Mouse (Mus musculus): ENCODE data around the gene Casp9. TPM values are rescaled to one million over a fixed set of nuclear protein-coding genes. Genes with fewer than 3 reads are reported as not detected.

The Casp9 gene
- total and polyA plus RNA-seq, 3 experiments = 2.8 to 6.4 TPM; not detected in 1

GRCm38 (mm10) chr4:141787046-141787445, 6.4 kb upstream of the Casp9 start:
- H3K36me3 ChIP-seq (ENCODE audit: control insufficient read depth in 1 of 2, insufficient read depth in 2 of 2, low read length in 2 of 2) = peaks cover 0 to 2% of the 10 kb centered on the region in 2 experiments; a peak in 3 of 4 replicates
- no peak for DNase-seq (ENCODE audit: low read depth, low spot score)
- no peaks in the 10 kb centered on the region for H3K27me3 ChIP-seq (ENCODE audit: control insufficient read depth in 1 of 2, insufficient read depth in 2 of 2, low read length in 2 of 2)
- TF ChIP-seq POLR2A (IDR thresholded peaks at IDR 0.05; ENCODE audit: control insufficient read depth in 1 of 2, insufficient read depth in 1 of 2, low read depth in 1 of 2, low read length in 2 of 2, poor library complexity in 1 of 2) (no peak), MYC (IDR thresholded peaks at IDR 0.05; ENCODE audit: low read depth, low read length) (no peak), MAZ (IDR thresholded peaks at IDR 0.05; ENCODE audit: low read depth, low read length) (no peak), HCFC1 (IDR thresholded peaks at IDR 0.05; ENCODE audit: low read depth, low read length) (no peak), CTCF (IDR thresholded peaks at IDR 0.05 in 2 of 3, conservative IDR thresholded peaks at IDR 0.05 in 1 of 3; ENCODE audit: control insufficient read depth in 1 of 3, insufficient read depth in 1 of 3, low read depth in 2 of 3, low read length in 3 of 3, poor library complexity in 1 of 3, severe bottlenecking in 1 of 3) (no peak), ELF1 (IDR thresholded peaks at IDR 0.05; ENCODE audit: low read depth, low read length) (no peak), EP300 (IDR thresholded peaks at IDR 0.05; ENCODE audit: low read depth in 1 of 2, low read length in 2 of 2) (no peak), UBTF (IDR thresholded peaks at IDR 0.05; ENCODE audit: borderline replicate concordance, insufficient read depth, low read depth, low read length) (no peak), MEF2A (IDR thresholded peaks at IDR 0.05; ENCODE audit: extremely low read depth, insufficient replicate concordance, low read depth, low read length, poor library complexity, severe bottlenecking) (no peak), USF1 (IDR thresholded peaks at IDR 0.05; ENCODE audit: low read depth, low read length) (no peak), GABPA (IDR thresholded peaks at IDR 0.05; ENCODE audit: low read depth, low read length) (no peak)
- H3K9ac ChIP-seq (ENCODE audit: control insufficient read depth, low read depth, low read length, poor library complexity, severe bottlenecking) = no peak overlapping the region
- no peaks in the 10 kb centered on the region for H3K9me3 ChIP-seq (replicated peaks; ENCODE audit: insufficient read depth, low read length)
- no peak overlapping the region for H3K27ac ChIP-seq (ENCODE audit: control insufficient read depth, low read depth, low read length)
- peaks cover 2% of the 10 kb centered on the region; the same call in 1 of the 2 replicates for H3K79me2 ChIP-seq (ENCODE audit: control insufficient read depth, insufficient read depth, low read length, poor library complexity)
- H3K4me1 ChIP-seq (ENCODE audit: control insufficient read depth in 1 of 2, insufficient read depth in 2 of 2, low read length in 2 of 2) = peaks cover 4 to 6% of the 10 kb centered on the region in 2 experiments; a peak in 2 of 4 replicates
- H3K4me3 ChIP-seq (ENCODE audit: control insufficient read depth in 1 of 2, insufficient read depth in 1 of 2, low read depth in 2 of 2, low read length in 2 of 2) = no peak overlapping the region

GRCm38 (mm10) chr4:141787462-141787861, 6.0 kb upstream of the Casp9 start:
- Histone ChIP-seq H3K27me3 (ENCODE audit: control insufficient read depth in 1 of 2, insufficient read depth in 2 of 2, low read length in 2 of 2) (no peaks in the 10 kb centered on the region), H3K27ac (ENCODE audit: control insufficient read depth, low read depth, low read length) (no peak overlapping the region), H3K9ac (ENCODE audit: control insufficient read depth, low read depth, low read length, poor library complexity, severe bottlenecking) (no peak overlapping the region), H3K4me1 (ENCODE audit: control insufficient read depth in 1 of 2, insufficient read depth in 2 of 2, low read length in 2 of 2) (peaks cover 6 to 8% of the 10 kb centered on the region in 2 experiments; a peak in 2 of 4 replicates), H3K4me3 (ENCODE audit: control insufficient read depth in 1 of 2, insufficient read depth in 1 of 2, low read depth in 2 of 2, low read length in 2 of 2) (no peak overlapping the region), H3K79me2 (ENCODE audit: control insufficient read depth, insufficient read depth, low read length, poor library complexity) (peaks cover 2% of the 10 kb centered on the region; the same call in 1 of the 2 replicates), H3K36me3 (ENCODE audit: control insufficient read depth in 1 of 2, insufficient read depth in 2 of 2, low read length in 2 of 2) (peaks cover 0 to 4% of the 10 kb centered on the region in 2 experiments; a peak in 3 of 4 replicates), H3K9me3 (replicated peaks; ENCODE audit: insufficient read depth, low read length) (no peaks in the 10 kb centered on the region)
- no peak for DNase-seq (ENCODE audit: low read depth, low spot score)
- TF ChIP-seq BHLHE40 (IDR thresholded peaks at IDR 0.05; ENCODE audit: borderline replicate concordance, low read depth, low read length) (no peak), MYB (IDR thresholded peaks at IDR 0.05; ENCODE audit: low read depth, low read length) (no peak), POLR2AphosphoS5 (IDR thresholded peaks at IDR 0.05; ENCODE audit: borderline replicate concordance, low read depth, low read length) (no peak), CTCF (IDR thresholded peaks at IDR 0.05 in 2 of 3, conservative IDR thresholded peaks at IDR 0.05 in 1 of 3; ENCODE audit: control insufficient read depth in 1 of 3, insufficient read depth in 1 of 3, low read depth in 2 of 3, low read length in 3 of 3, poor library complexity in 1 of 3, severe bottlenecking in 1 of 3) (no peak), MAFK (IDR thresholded peaks at IDR 0.05; ENCODE audit: borderline replicate concordance, low read depth, low read length) (no peak), ZKSCAN1 (IDR thresholded peaks at IDR 0.05; ENCODE audit: low read depth, low read length) (no peak), ELF1 (IDR thresholded peaks at IDR 0.05; ENCODE audit: low read depth, low read length) (no peak), ZNF384 (IDR thresholded peaks at IDR 0.05; ENCODE audit: low read depth, low read length) (no peak), POLR2A (IDR thresholded peaks at IDR 0.05; ENCODE audit: control insufficient read depth in 1 of 2, insufficient read depth in 1 of 2, low read depth in 1 of 2, low read length in 2 of 2, poor library complexity in 1 of 2) (no peak), GATA1 (IDR thresholded peaks at IDR 0.05; ENCODE audit: low read depth, low read length) (no peak), MXI1 (IDR thresholded peaks at IDR 0.05; ENCODE audit: low read depth, low read length) (no peak), GABPA (IDR thresholded peaks at IDR 0.05; ENCODE audit: low read depth, low read length) (no peak), SMC3 (IDR thresholded peaks at IDR 0.05; ENCODE audit: low read depth, low read length) (no peak), NRF1 (IDR thresholded peaks at IDR 0.05; ENCODE audit: insufficient read depth, low read depth, low read length, poor library complexity, severe bottlenecking) (no peak), POLR2AphosphoS2 (IDR thresholded peaks at IDR 0.05; ENCODE audit: low read length) (no peak)
